Mouse (Mus musculus) hindbrain, embryonic 16.5 days (tissue): ENCODE results near the gene Ugdh. TPM values are rescaled to one million over a fixed set of nuclear protein-coding genes. Genes with fewer than 3 reads are reported as not detected.

Experiments
- ATAC-seq: fragments of 200-750 bp; cut with Nextera tagmentation; 2 replicates; pipeline ENCODE4 v1.8.0; 2017; ENCODE audit warnings: moderate TSS enrichment, moderate library complexity
- H3K27ac ChIP-seq: fragments of 300-500 bp; sonication (generic); 2 replicates; pipeline ENCODE4 v1.5.1; 2014; ENCODE audit warnings: low read depth, mild to moderate bottlenecking, control low read depth, low read length, moderate library complexity
- H3K27me3 ChIP-seq: fragments of 300-500 bp; sonication (generic); replicated peaks from 2 replicates; pipeline ENCODE4 v1.6.1; 2014; ENCODE audit warnings: low read length; ENCODE audit not compliant: control insufficient read depth, insufficient read depth
- H3K36me3 ChIP-seq: fragments of 300-500 bp; sonication (generic); 2 replicates; pipeline ENCODE4 v1.6.1; 2014; ENCODE audit warnings: mild to moderate bottlenecking, low read length, moderate library complexity, mixed read lengths; ENCODE audit not compliant: control insufficient read depth, insufficient read depth
- H3K4me1 ChIP-seq: fragments of 300-500 bp; sonication (generic); 2 replicates; pipeline ENCODE4 v1.6.1; 2014; ENCODE audit warnings: low read depth, low read length; ENCODE audit not compliant: control insufficient read depth, insufficient read depth
- H3K4me2 ChIP-seq: fragments of 300-500 bp; sonication (generic); 2 replicates; pipeline ENCODE4 v1.6.1; 2014; ENCODE audit warnings: mild to moderate bottlenecking, low read length, control low read depth, moderate library complexity
- H3K4me3 ChIP-seq: fragments of 300-500 bp; sonication (generic); 2 replicates; pipeline ENCODE4 v1.5.1; 2014; ENCODE audit warnings: mild to moderate bottlenecking, low read length, control low read depth, moderate library complexity
- H3K9ac ChIP-seq: fragments of 300-500 bp; sonication (generic); 2 replicates; pipeline ENCODE4 v1.6.1; 2014; ENCODE audit warnings: low read depth, mild to moderate bottlenecking, control low read depth, low read length, moderate library complexity
- H3K9me3 ChIP-seq: fragments of 300-500 bp; sonication (generic); 2 replicates; pipeline ENCODE4 v1.6.1; 2014; ENCODE audit warnings: mild to moderate bottlenecking, low read length, moderate library complexity; ENCODE audit not compliant: control insufficient read depth
- WGBS: fragments of 180-500 bp; shearing (Covaris S2); extraction: QIAGEN DNeasy Blood & Tissue Kit; methylation state at CpG from one replicate; pipeline ENCODE4 v1.1.7; 2014; 5-methylcytosine and 5-hydroxymethylcytosine counted together
- polyA plus RNA-seq: library from polyadenylated mRNA; unstranded; fragments of >200 nt; fragmentation: Nextera tagmentation; extraction: Ambion mirVana; gene quantifications from 2 replicates; pipeline ENCODE4 v1.2.1, GENCODE M21; 2015

Ugdh gene
- polyA plus RNA-seq, 1 experiment from 2014 or later, result 43.5 TPM

GRCm38 (mm10) chr5:65419136-65419535 lies 16.6 kb downstream of the Ugdh start:
- peaks cover 39% of the 10 kb centered on the region for H3K36me3 ChIP-seq
- H3K4me1 ChIP-seq, result no peaks in the 10 kb centered on the region
- ATAC-seq, result no peak
- H3K9me3 ChIP-seq, result no peaks in the 10 kb centered on the region
- 71% methylated on average over 10 of the region's 10 CpGs for WGBS
- no peak overlapping the region for H3K27ac ChIP-seq
- H3K27me3 ChIP-seq, result no peaks in the 10 kb centered on the region
- no peak overlapping the region for H3K4me3 ChIP-seq
- no peak overlapping the region for H3K4me2 ChIP-seq
- no peak overlapping the region for H3K9ac ChIP-seq

GRCm38 (mm10) chr5:65415653-65416458 lies 19.9 kb downstream of the Ugdh start:
- no peaks in the 10 kb centered on the region for H3K27me3 ChIP-seq
- H3K4me2 ChIP-seq, result no peak overlapping the region
- H3K9ac ChIP-seq, result no peak overlapping the region
- H3K9me3 ChIP-seq, result no peaks in the 10 kb centered on the region
- H3K4me1 ChIP-seq, result no peaks in the 10 kb centered on the region
- no peak overlapping the region for H3K4me3 ChIP-seq
- H3K36me3 ChIP-seq, result peaks cover 29% of the 10 kb centered on the region
- WGBS, result 25% methylated on average over 25 of the region's 26 CpGs
- no peak overlapping the region for H3K27ac ChIP-seq
- peak; percentile 56; the same call in 1 of the 2 replicates for ATAC-seq

GRCm38 (mm10) chr5:65407989-65408388 lies 27.8 kb downstream of the Ugdh start:
- Histone ChIP-seq H3K4me2 (no peak overlapping the region), H3K36me3 (peaks cover 27% of the 10 kb centered on the region), H3K27ac (no peak overlapping the region), H3K4me1 (no peaks in the 10 kb centered on the region), H3K9ac (no peak overlapping the region), H3K9me3 (no peaks in the 10 kb centered on the region), H3K4me3 (no peak overlapping the region), H3K27me3 (no peaks in the 10 kb centered on the region)
- 31% methylated on average over 12 of the region's 12 CpGs for WGBS
- ATAC-seq, result no peak

GRCm38 (mm10) chr5:65401251-65401994 lies 34.3 kb downstream of the Ugdh start:
- Histone ChIP-seq H3K9me3 (no peaks in the 10 kb centered on the region), H3K27me3 (no peaks in the 10 kb centered on the region), H3K4me2 (no peak overlapping the region), H3K36me3 (peaks cover 37% of the 10 kb centered on the region), H3K27ac (no peak overlapping the region), H3K4me1 (no peaks in the 10 kb centered on the region; the same call in 1 of the 2 replicates), H3K4me3 (no peak overlapping the region), H3K9ac (no peak overlapping the region)
- WGBS, result 29% methylated on average over 2 of the region's 2 CpGs
- peak; percentile 71; the same call in 1 of the 2 replicates for ATAC-seq

- Histone ChIP-seq H3K9me3 (no peaks in the 10 kb centered on the region), H3K27me3 (no peaks in the 10 kb centered on the region), H3K27ac (no peak overlapping the region), H3K4me3 (no peak overlapping the region), H3K9ac (no peak overlapping the region), H3K36me3 (peaks cover 15% of the 10 kb centered on the region), H3K4me1 (peaks cover 18% of the 10 kb centered on the region), H3K4me2 (no peak overlapping the region)
- no peak for ATAC-seq
- WGBS, result 94% methylated on average over 7 of the region's 7 CpGs
Observed at GRCm38 (mm10) chr5:65394425-65394824, 41.3 kb downstream of the Ugdh start.

GRCm38 (mm10) chr5:65391753-65392152 lies 44.0 kb downstream of the Ugdh start:
- Histone ChIP-seq H3K9me3 (no peaks in the 10 kb centered on the region), H3K27me3 (no peaks in the 10 kb centered on the region), H3K27ac (peak overlapping the region; percentile 61; the same call in 1 of the 2 replicates), H3K36me3 (peaks cover 19% of the 10 kb centered on the region), H3K4me1 (peaks cover 22% of the 10 kb centered on the region), H3K9ac (peak overlapping the region; percentile 72), H3K4me3 (peak overlapping the region; percentile 86), H3K4me2 (peak overlapping the region; percentile 85)
- WGBS, result 4% methylated on average over 12 of the region's 12 CpGs
- ATAC-seq, result 0 out of 2 replicates have a peak, but pooled peaks have one; percentile 19

GRCm38 (mm10) chr5:65390648-65391644 lies 44.8 kb downstream of the Ugdh start, which contains the start of the genes Rpl9 and Lias:
TSS of gene Rpl9 (minus strand) at chr5:65391444.
TSS of gene Lias (plus strand) at chr5:65391497.
- Histone ChIP-seq H3K9me3 (no peaks in the 10 kb centered on the region), H3K27ac (peak within 1 kb of the TSS; percentile 90), H3K36me3 (peaks cover 17% of the 10 kb centered on the region), H3K4me3 (peak within 1 kb of the TSS; percentile 86), H3K9ac (peak within 1 kb of the TSS; percentile 93), H3K27me3 (no peaks in the 10 kb centered on the region), H3K4me1 (peaks cover 22% of the 10 kb centered on the region), H3K4me2 (peak within 1 kb of the TSS; percentile 85)
- ATAC-seq, result peak; percentile 98
- under 1% methylated on average over 83 of the region's 83 CpGs for WGBS

GRCm38 (mm10) chr5:65387008-65387867 lies 48.5 kb downstream of the Ugdh start:
- Histone ChIP-seq H3K27me3 (no peaks in the 10 kb centered on the region), H3K27ac (no peak overlapping the region), H3K4me3 (no peak overlapping the region), H3K4me1 (peaks cover 16% of the 10 kb centered on the region), H3K4me2 (no peak overlapping the region), H3K9ac (no peak overlapping the region), H3K36me3 (peaks cover 21% of the 10 kb centered on the region), H3K9me3 (no peaks in the 10 kb centered on the region)
- no peak for ATAC-seq
- 88% methylated on average over 6 of the region's 6 CpGs for WGBS
